Mouse (Mus musculus) MN1 (cell line): ENCODE data around the gene Tex38.

Experiments
- DNase-seq: peaks from one replicate; pipeline ENCODE4 v3.0.0-alpha.2; 2016; ENCODE audit warnings: low spot score

The Tex38 gene

GRCm38 (mm10) chr4:115780918-115781317 is at the start of gene Tex38:
Gene Tex38 (minus strand): TSS chr4:115781018.
- DNase-seq: no peak

- no peak for DNase-seq
Measured at GRCm38 (mm10) chr4:115830491-115830890, 49.7 kb upstream of the Tex38 start.

GRCm38 (mm10) chr4:115828572-115828902 is 47.7 kb upstream of the Tex38 start:
- no peak for DNase-seq

- DNase-seq: peak; percentile 65
Measured at GRCm38 (mm10) chr4:115827888-115828571, 47.2 kb upstream of the Tex38 start, which contains the start of gene Mob3c. Gene Mob3c (plus strand): TSS chr4:115828092.

GRCm38 (mm10) chr4:115827535-115827887 is 46.7 kb upstream of the Tex38 start:
- DNase-seq: no peak

- DNase-seq: no peak
Measured at GRCm38 (mm10) chr4:115827066-115827465, 46.2 kb upstream of the Tex38 start.

- DNase-seq: no peak
Measured at GRCm38 (mm10) chr4:115825271-115825670, 44.5 kb upstream of the Tex38 start.

- DNase-seq: no peak
Measured at GRCm38 (mm10) chr4:115824178-115824577, 43.4 kb upstream of the Tex38 start.

GRCm38 (mm10) chr4:115821928-115822327 is 41.1 kb upstream of the Tex38 start:
- DNase-seq: no peak

- no peak for DNase-seq
Measured at GRCm38 (mm10) chr4:115821431-115821830, 40.6 kb upstream of the Tex38 start.

- DNase-seq: no peak
Measured at GRCm38 (mm10) chr4:115820944-115821343, 40.1 kb upstream of the Tex38 start.

- no peak for DNase-seq
Measured at GRCm38 (mm10) chr4:115820199-115820598, 39.4 kb upstream of the Tex38 start.

GRCm38 (mm10) chr4:115815606-115816005 is 34.8 kb upstream of the Tex38 start:
- no peak for DNase-seq

GRCm38 (mm10) chr4:115812326-115812725 is 31.5 kb upstream of the Tex38 start:
- no peak for DNase-seq

- DNase-seq: peak; percentile 15
Measured at GRCm38 (mm10) chr4:115799981-115800380, 19.2 kb upstream of the Tex38 start.

- DNase-seq: no peak
Measured at GRCm38 (mm10) chr4:115795360-115795759, 14.5 kb upstream of the Tex38 start.

GRCm38 (mm10) chr4:115790864-115791263 is 10.0 kb upstream of the Tex38 start:
- DNase-seq: no peak

- no peak for DNase-seq
Measured at GRCm38 (mm10) chr4:115785511-115786034, 4.8 kb upstream of the Tex38 start.

- DNase-seq: peak; percentile 67
Measured at GRCm38 (mm10) chr4:115784769-115785510, 4.1 kb upstream of the Tex38 start, which contains the start of gene Atpaf1. Gene Atpaf1 (plus strand): TSS chr4:115784812.

GRCm38 (mm10) chr4:115782026-115782805 is 1.4 kb upstream of the Tex38 start:
- DNase-seq: no peak

- no peak for DNase-seq
Measured at GRCm38 (mm10) chr4:115780269-115780668, 549 bp downstream of the Tex38 start.

GRCm38 (mm10) chr4:115777627-115778026 is 3.2 kb downstream of the Tex38 start:
- DNase-seq: no peak

GRCm38 (mm10) chr4:115775056-115775455 is 5.8 kb downstream of the Tex38 start:
- no peak for DNase-seq
